Mouse (Mus musculus): ENCODE measurements at regions not wholly inside any gene's neighbourhood (a gene's known extent, or its start where the extent isn't known, plus 50 kb on each side); places are given as distances from the start of the nearest gene placed in this dataset.
"Not testable (repeated sequence)": the region's sequence is repeated elsewhere in the genome, so short reads cannot be mapped to it uniquely, and the experiment has no call there.

DNA sequence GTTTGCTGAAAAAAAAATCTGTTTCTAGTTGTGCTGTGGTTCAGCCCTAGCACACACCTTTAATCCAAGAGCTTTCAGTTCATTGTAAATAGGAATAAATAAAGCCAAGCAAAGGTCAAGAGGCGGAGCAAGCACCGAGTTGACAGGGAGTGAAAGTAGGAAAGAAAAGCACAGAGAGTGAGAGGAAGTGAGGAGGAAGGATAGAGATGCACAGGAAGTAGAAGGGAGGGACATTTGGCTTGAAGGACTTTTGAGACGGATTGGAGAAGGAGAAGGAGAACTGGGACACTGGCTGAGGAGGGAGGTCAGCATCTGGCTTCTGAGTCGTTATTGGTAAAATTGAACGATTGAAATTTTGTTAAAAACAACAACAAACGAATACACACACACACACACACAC lies 402.0 kb upstream of the Igfbp7 start:
- no peak for DNase-seq (ENCODE audit: low spot score)

DNA sequence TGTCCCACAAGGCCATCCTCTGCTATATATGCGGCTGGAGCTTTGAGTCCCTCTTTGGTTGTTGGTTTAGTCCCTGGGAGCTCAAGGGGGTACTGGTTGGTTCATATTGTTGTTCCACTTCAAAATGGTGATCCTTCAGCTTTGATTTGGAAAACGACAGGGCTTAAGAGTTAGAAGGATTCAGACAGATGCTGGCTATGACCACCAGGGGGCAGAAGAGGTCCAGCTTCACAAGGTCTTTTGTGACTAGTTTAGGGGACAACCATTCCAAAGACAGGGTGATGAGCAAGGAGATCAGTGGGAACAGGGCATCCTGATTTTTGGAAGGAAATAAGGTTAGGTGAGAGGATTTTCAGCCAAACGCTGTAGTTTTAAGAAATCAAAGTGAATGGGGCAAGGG lies 399.9 kb upstream of the Igfbp7 start:
- no peak for DNase-seq (ENCODE audit: low spot score)

DNA sequence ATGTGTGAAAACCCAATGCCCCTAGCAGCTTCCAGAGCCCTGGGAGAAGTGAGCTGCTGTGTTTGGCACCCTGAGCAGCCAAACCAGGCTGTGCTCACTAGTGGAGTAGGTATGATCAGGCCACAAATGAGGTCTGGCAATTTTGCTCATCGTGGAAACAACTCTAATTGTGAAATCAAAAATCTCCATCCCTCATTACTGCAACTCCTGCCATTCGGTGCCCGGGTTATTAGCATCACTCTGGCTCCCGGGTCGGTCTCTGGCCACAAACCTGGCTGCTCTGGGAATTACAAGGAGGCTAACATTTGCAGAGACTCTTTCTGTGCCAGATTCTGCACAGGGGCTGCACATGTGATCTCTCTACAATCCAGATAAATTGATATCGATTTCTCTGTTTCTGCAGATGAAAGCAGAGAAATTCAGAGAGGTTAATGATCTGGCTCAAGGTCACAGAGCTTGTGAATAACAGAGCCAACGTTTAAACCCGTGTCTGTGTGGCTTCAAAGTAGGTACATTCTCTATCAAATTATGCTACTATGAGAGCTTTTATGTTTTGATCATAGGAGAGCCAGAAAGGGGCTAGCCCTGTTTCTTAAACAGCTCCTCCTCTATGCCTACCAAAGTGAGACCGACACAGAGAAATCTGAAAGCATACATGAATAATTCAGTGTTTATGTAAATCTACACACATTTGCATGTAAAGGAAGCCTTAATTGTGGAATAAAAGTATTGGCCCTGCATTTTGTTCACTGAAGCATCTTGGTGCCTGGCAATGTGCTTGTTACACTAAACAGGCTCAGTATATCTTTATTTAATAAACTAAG lies 398.7 kb upstream of the Igfbp7 start:
- no peak for DNase-seq (ENCODE audit: low spot score)

DNA sequence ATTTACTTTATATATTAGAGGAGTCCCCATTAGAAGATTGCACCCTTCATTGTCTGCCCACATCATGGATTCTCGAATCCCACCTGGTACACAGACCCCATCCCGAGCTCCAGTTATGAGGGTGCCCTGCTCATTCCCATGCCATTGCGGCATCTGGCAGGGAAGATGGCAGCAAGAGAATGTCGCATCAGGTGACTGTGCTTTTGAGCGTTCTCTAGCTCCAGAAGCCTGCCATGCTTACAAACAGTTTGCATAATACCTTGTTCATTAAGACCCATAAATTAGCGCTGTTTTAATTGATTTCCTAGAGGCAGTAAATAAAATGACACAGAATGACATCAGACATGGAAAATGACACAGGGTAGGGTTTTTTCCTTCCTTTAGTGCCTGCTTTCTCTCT lies 398.0 kb upstream of the Igfbp7 start:
- no peak for DNase-seq (ENCODE audit: low spot score)

DNA sequence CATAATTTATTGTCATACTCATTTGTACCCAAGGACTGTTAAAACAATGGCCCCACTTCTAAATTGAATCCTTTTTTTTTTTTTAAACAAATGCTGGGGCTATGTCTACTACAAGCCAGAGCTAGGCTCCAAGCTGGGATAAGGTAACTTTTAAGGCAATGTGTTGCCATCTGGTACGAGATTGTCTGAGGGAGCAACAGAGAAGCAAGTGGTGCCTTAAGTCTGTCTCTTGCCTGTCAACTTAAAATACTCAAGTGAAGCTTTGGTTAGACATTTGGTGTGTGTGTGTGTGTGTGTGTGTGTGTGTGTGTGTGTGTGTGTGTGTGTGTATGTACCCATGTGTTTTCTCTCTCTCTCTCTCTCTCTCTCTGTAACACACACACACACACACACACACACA lies 397.5 kb upstream of the Igfbp7 start:
- no peak for DNase-seq (ENCODE audit: low spot score)

DNA sequence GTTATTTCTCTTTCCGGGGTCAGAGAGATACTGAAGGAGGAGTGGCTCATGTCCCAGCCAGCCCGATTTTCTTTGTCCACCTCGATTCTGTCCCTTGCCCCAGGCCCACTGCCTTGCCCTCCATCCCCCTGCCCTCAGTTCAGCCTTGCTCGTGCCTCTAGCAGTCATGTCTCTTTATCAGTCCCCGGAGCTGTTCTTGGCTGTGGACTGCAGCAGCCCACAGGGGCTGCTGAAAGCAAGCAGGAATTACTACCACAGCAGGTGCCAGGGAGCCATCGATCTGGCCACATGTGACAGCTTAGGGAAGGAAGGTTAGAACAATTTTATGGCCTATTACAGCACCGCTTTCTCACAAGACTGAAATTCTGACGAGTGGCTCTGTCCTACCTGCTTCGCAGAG lies 396.3 kb upstream of the Igfbp7 start:
- DNase-seq (ENCODE audit: low spot score), result no peak

DNA sequence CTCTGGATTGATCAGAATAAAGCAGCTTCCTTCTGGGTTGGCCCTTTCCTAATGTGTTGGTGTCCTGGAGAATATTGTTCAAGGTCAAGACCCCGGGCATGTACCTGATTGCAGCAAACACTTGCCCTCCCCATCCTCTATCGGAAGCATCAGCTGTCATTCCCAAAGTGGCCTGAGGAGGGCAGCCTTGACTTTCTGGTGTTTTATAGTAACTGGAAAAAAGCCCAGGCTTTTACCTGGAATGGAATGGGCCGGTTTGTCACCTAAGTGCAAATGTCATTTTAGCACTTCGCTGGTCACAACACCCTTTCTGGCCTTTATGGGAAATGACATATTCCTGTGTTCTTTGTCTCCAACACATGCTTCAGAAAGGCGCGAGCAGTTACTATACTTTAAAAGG lies 395.7 kb upstream of the Igfbp7 start:
- DNase-seq (ENCODE audit: low spot score), result no peak

DNA sequence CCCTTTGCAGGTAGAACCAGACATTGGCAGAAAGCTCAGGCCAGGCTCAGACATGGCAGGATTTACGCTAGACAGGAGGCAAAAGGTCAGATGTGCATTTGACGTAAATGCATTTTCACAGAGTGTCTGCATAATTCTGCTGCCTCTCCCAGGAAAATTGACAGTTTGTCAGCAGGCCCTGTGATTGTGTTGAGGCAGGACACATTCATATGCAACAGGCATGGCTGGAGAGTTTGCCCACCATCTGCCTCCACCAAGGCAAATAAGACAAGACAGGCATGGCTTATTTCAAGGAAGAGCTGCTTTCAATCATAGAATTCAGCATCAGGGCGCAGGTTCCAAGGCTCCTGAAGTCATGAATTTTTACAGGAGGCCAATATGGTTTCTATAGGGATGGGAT lies 389.1 kb upstream of the Igfbp7 start:
- DNase-seq (ENCODE audit: low spot score), result no peak

DNA sequence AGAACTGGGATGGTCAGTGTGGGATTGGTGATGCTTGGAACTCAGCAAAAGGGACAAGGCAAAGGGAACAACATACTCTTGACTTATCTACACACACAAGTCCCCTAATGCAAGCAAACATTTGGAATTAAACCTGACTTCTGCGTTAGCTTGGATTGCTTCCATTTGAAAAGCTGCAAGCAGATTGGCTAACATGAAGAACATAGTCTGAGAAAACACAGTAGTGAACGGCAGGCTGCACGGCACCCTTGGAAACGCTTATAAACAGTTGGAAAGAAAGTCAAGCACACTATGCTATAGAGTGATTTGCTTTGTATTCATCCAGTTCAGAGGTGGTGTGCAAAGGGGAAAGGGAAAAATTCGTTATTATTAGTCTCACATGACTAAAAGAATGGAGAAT lies 387.9 kb upstream of the Igfbp7 start:
- DNase-seq (ENCODE audit: low spot score), result no peak

DNA sequence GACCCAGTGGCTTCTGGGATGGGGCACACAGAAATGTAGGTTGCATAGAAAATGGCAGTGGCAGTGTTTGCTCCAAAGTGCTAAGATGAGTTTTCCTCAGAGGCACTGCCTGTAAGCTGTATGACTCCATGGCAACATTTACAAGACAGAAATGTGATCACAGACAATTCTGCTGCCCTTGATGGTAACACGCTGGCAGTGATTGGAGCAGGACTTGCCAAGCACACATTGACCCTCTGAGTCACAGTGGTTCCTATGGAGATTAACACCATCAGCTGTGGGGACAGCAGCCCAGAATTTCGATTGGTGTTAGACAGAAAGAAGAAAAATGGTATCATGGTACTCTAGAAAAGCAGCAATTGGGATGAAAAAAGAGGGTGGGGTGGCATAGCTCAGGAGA lies 376.1 kb upstream of the Igfbp7 start:
- no peak for DNase-seq (ENCODE audit: low spot score)

DNA sequence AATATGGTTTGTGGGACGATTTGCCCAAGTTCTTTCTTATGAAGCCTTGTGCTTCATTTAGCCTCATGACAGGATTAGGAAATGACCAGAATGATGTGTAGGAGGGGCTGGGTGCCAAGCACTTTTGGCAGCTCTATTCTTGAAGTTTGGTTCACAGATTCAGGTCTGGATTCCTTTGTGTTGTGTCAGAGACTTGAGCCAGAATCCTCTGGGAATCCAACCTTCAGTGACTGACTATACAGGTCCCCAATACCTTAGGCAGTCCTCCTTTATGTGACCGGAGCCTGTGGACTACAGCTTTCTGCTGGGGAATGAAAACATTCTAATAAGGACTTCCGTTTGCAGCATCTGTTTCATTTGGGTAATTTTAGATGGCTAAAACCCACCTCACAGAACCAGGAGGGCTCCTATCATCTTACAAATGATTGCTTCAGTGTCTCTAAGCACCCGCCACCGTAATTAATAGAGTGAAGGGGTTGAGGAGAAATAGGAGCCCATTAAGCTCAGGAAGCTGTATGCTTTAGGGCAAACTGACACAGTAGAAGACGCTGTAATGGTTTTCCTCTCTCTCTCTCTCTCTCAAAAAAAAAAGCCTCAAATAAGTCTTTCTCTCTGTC lies 354.7 kb upstream of the Igfbp7 start:
- DNase-seq (ENCODE audit: low spot score), result no peak

DNA sequence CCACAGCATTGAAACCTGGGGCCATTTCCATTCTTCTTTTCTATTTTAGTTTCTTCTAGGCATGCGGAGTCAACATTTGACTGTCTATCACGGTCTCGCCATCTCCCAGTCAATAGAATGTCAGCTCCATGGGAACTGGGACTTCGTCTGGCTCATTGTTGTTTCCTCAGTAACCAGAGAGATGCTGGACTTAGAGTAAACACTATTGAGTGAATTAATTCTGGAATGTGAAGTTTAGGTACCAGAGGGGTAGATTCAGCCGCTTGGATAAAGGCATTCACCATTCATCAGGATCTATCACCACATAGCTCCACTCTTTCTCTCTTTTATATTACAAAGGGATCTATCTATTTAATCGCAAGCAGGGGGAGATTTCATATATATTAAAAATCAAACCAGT lies 354.2 kb upstream of the Igfbp7 start:
- DNase-seq (ENCODE audit: low spot score), result no peak

DNA sequence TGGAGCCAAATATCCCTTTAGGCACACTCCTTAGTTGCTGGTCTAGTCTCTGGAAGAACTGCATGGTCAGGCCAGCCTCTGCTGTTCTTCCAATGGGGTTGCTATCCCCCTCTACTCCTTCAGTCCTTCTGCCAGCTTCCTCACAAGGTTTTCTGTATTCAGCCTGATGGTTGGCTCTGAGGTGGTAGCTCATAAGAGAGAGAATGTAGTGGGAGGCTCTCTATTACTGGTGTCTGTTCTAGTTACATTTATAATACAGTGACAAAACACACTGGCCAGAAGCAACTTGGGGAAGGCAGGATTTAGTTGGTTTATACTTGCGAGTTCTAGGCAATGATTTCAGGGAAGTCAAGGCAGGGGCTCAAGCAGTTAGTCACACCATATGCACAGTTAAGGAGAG lies 341.1 kb upstream of the Igfbp7 start:
- DNase-seq (ENCODE audit: low spot score), result no peak

DNA sequence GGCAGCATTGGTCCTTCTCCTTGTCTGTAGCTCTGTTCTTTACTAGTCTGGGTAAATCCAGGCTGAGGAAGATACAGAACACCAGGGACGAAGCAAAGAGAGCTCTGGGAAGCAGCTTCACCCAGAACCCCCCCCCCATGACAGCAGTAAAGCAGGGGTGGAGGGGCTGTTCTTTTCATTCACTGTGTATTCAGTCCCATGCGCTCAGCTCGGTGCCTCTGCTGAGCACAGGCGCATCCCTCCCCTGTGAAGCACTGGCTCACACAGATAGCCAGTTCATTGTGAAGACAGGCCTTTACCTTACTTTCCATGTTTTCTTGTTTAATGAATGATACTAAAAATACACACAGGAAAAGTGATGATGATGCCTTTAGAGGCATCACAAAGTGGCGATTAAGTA lies 338.8 kb upstream of the Igfbp7 start:
- no peak for DNase-seq (ENCODE audit: low spot score)

DNA sequence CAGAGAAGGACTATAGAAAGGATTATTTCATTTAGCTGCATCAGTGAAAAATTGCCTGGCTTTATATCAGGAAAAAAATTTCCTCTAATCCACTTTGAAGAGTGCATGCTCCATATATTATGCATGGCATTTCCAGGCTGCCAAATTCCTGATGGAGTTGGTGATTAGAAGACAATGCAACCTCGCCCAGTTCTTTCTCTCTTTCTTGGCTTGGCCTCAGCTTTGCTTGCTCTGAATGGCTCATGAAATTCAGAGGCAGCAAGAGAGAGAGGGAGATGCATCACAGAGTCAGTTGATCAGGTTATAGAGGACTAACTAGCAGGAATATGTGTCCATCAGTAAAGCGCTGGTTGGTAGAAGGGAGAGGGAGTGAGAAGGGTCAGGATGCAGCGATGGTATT lies 335.6 kb upstream of the Igfbp7 start:
- no peak for DNase-seq (ENCODE audit: low spot score)

DNA sequence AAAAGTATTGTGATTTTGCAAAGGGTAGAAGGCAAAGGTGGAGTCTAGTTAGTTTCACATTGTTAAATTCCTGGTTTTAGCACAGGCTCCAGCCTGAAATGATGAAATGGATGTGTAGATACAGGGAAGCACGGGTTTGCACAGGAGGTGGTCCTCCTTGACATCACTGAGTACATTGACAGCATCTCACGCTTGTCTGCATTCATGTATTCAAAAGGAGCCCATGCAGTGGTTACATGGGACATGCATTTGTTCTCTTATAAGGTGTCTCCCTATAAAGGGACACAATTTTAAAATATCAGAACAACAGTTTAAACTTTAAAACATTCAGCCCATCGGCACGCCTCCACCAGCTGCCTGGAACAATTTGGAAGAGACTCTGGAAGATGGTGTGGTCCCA lies 322.4 kb upstream of the Igfbp7 start:
- not testable (repeated sequence) for DNase-seq (ENCODE audit: low spot score)

DNA sequence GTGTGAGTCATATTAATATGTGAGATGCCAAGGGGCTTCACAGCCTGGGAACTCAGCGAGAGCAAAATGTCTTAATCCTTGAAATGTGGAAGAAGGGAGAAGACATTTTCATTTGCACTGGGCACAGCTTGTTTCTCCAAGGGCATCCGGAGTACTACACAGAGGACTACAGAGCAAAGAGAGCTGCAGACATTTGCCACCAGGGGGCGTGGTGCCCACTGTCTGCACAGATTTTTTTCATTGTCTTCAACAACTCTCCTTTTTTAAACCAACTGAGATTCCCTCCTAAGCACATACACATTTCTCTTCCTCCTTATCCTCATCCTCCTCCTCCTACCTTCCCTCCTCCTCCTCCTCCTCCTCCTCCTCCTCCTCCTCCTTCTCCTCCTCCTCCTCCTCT lies 273.8 kb upstream of the Igfbp7 start:
- DNase-seq (ENCODE audit: low spot score), result no peak

DNA sequence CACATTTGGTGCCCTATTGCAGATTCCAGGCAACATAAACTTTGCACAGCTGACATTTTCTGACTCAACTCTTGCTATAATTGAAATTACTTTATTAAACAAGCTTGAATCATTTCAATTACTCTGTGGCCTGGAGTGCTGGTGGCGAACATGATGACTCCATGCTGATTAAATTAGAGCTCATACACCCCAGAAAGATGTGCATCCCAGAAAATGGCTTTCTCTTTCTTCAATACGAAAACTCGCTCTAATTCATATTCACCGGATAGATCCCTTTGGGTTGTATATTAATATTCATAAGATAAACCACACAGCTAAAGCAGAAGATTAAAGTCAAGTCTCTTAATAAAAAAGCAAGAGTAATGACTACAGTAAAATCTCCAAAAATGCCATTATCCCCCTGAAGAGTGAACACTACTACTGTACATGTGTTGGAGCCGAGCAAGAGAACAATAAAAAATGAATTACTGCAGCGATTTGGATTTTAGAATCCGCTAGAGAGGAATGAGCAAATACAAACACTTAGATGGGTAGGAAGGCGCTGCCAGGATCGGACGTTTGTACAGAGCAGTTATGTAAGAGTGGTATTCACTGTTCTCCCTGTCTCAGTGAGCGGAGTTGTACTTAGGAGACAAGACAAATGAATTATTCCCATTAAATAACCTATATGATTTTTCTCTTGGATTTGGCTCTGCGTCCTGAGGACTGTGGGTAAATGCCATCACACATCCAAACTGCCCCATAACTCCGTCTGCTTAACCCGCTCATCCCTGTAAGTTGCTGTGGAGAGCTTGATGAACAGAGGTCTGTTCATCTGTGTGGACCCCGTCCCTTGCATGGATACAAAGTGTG lies 264.5 kb upstream of the Igfbp7 start:
- no peak for DNase-seq (ENCODE audit: low spot score)

DNA sequence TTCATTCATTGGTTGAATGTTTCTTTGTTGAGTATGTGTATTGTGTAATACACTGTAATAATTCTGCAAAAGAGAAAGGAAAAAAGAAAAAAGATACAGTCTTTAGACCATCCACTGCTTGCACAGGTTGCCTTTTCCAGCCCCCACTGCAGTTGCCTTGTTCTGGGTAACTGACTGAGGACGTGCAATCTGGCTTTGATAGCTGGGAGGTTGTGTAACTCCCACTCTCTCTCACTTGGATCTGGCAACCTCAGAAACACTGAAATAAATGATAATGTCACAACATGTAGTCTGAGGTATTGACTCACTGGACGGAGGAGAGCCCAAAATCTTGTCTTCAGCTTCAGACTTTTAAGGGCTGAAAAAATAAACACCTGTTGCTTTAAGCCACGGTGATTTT lies 255.3 kb upstream of the Igfbp7 start:
- DNase-seq (ENCODE audit: low spot score), result no peak

DNA sequence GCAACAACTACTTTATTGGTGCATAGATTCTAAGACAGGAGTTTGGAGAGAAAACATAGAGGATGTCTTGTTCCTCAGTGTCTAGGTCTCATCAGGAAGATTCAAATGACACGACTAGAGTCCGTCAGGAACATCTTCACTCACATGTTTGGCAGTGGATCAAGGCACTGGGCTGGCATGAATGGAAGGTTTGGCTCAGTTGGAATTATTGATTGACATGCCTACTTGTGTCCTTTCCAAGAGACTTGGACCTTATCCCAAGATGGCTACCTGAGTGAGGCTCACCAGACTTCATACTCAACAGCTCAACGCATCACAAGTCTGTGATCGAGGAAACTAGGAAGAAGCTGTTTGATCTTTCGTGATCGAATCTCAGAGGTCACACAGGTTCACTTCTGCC lies 251.2 kb upstream of the Igfbp7 start:
- no peak for DNase-seq (ENCODE audit: low spot score)

DNA sequence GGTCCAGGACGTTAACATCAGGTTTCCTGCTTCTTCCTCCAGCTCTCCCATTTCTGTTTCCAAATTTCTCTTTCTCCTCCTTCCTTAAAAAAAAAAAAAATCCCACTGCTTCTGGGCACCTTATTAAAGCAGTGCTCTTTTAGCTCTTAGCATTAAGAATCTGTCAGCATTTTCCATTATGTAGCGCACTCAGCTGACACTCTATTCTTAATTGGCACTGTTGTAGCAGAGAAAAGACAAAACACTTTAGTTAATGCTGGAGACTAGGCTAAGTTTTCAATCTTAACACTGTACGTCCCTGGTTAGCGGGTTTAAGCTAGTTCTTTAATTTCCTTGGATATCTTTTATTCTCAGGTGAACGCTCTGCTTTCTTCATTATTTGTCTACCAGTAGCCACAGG lies 236.8 kb upstream of the Igfbp7 start:
- DNase-seq (ENCODE audit: low spot score), result no peak

DNA sequence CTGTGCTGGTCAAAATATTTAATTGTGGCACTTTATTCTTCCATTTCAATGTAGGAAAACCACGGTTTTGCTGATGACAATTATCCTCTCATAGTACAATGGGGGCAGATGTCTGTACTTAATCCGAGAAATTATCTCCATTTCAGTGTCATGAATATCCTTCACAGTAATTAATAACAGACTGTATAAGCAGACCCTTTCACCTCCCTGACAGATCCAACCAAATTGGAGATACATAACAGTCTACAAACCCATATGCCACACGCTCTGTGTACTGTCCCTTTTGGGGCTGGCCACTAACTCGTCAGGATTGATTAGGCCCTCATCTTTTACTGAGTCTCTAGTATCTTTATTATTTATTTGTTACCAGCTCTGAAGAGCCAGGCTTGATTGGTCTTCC lies 212.6 kb upstream of the Igfbp7 start:
- no peak for DNase-seq (ENCODE audit: low spot score)

DNA sequence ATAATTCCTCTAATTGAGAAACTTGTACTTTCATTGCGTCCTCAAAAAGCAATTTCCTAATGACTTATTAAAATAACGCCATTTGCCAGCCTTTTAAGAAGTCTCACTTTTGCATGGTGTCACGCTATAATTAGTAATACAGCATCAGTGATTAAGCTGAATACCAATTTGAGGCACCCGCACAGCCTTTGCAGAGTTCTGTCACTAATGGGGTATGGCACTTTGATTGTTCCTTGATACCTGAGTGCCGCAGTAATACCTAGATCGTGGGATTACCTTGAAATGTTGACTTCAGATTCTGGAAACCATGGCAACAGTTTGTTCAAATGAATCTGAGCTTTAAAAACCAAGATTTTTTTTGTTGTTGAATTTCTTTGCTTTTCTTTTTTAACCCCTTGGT lies 202.7 kb upstream of the Igfbp7 start:
- no peak for DNase-seq (ENCODE audit: low spot score)
